Mouse (Mus musculus) MEL (cell line): ENCODE results near the gene Rbfox3. TPM values are rescaled to one million over a fixed set of nuclear protein-coding genes. Genes with fewer than 3 reads are reported as not detected.

Source experiments
- DNase-seq: peaks from one replicate; pipeline ENCODE4 v3.0.0; 2011; ENCODE audit warnings: low read depth, low spot score
- H3K27ac ChIP-seq: 2 replicates; pipeline ENCODE4 v1.5.1; 2012; ENCODE audit warnings: low read depth, mild to moderate bottlenecking, control low read depth, low read length, moderate library complexity; ENCODE audit not compliant: control insufficient read depth
- H3K27me3 ChIP-seq, 2 experiments: fragments of 150-350 bp in 1 of 2; sonication (generic) in 1 of 2; 2 replicates each; pipeline ENCODE4 v1.6.1; 2012; ENCODE audit warnings: low read length in 2 of 2, mild to moderate bottlenecking in 2 of 2, improper control_type of control experiment in 1 of 2, moderate library complexity in 1 of 2; ENCODE audit not compliant: insufficient read depth in 2 of 2, control insufficient read depth in 1 of 2
- H3K36me3 ChIP-seq, 2 experiments: 2 replicates each; pipeline ENCODE4 v1.6.1; 2012 to 2014; ENCODE audit warnings: low read length in 2 of 2, improper control_type of control experiment in 1 of 2, inconsistent platforms in 1 of 2, mild to moderate bottlenecking in 1 of 2; ENCODE audit not compliant: insufficient read depth in 2 of 2, control insufficient read depth in 1 of 2
- H3K4me1 ChIP-seq, 2 experiments: fragments of 150-350 bp in 1 of 2; sonication (generic) in 1 of 2; 2 replicates each; pipeline ENCODE4 v1.6.1; 2012; ENCODE audit warnings: low read length in 2 of 2, improper control_type of control experiment in 1 of 2, mild to moderate bottlenecking in 1 of 2; ENCODE audit not compliant: insufficient read depth in 2 of 2, control insufficient read depth in 1 of 2
- H3K4me3 ChIP-seq, 2 experiments: fragments of 150-350 bp in 1 of 2; sonication (generic) in 1 of 2; 2 replicates each; pipeline ENCODE4 v1.5.1; 2012; ENCODE audit warnings: low read depth in 2 of 2, low read length in 2 of 2, mild to moderate bottlenecking in 2 of 2, moderate library complexity in 2 of 2, control low read depth in 1 of 2, improper control_type of control experiment in 1 of 2; ENCODE audit not compliant: control insufficient read depth in 1 of 2, insufficient read depth in 1 of 2
- H3K79me2 ChIP-seq: 2 replicates; pipeline ENCODE4 v1.6.1; 2012; ENCODE audit warnings: mild to moderate bottlenecking, low read length, moderate library complexity; ENCODE audit not compliant: control insufficient read depth, poor library complexity, insufficient read depth
- H3K9ac ChIP-seq: 2 replicates; pipeline ENCODE4 v1.6.1; 2012; ENCODE audit warnings: low read depth, mild to moderate bottlenecking, control low read depth, low read length, moderate library complexity; ENCODE audit not compliant: control insufficient read depth, poor library complexity, severe bottlenecking
- H3K9me3 ChIP-seq: fragments of 150-350 bp; sonication (generic); replicated peaks from 2 replicates; pipeline ENCODE4 v1.6.1; 2012; ENCODE audit warnings: mild to moderate bottlenecking, low read length, improper control_type of control experiment, moderate library complexity; ENCODE audit not compliant: insufficient read depth
- BHLHE40 ChIP-seq: IDR thresholded peaks from 2 replicates; pipeline ENCODE4 v1.6.1; 2012; ENCODE audit warnings: low read depth, mild to moderate bottlenecking, inconsistent platforms, low read length, improper control_type of control experiment, borderline replicate concordance
- CHD1 ChIP-seq: IDR thresholded peaks from 2 replicates; pipeline ENCODE4 v1.6.1; 2012; ENCODE audit warnings: low read depth, mild to moderate bottlenecking, inconsistent platforms, low read length, improper control_type of control experiment
- EP300 ChIP-seq, 2 experiments: IDR thresholded peaks; 2 replicates each; pipeline ENCODE4 v1.6.1; 2011; ENCODE audit warnings: improper control_type of control experiment in 2 of 2, low read length in 2 of 2, low read depth in 1 of 2, mild to moderate bottlenecking in 1 of 2
- ETS1 ChIP-seq: IDR thresholded peaks from 2 replicates; pipeline ENCODE4 v1.6.1; 2012; ENCODE audit warnings: low read depth, mild to moderate bottlenecking, inconsistent platforms, low read length, improper control_type of control experiment, moderate library complexity
- KAT2A ChIP-seq: conservative IDR thresholded peaks from 2 replicates; pipeline ENCODE4 v1.6.1; 2012; ENCODE audit warnings: low read depth, low read length, improper control_type of control experiment, inconsistent platforms
- MAX ChIP-seq: IDR thresholded peaks from 2 replicates; pipeline ENCODE4 v1.6.1; 2011; ENCODE audit warnings: low read length, improper control_type of control experiment
- MEF2A ChIP-seq: IDR thresholded peaks from 2 replicates; pipeline ENCODE4 v1.6.1; 2014; ENCODE audit warnings: low read depth, mild to moderate bottlenecking, inconsistent platforms, low read length, improper control_type of control experiment; ENCODE audit not compliant: poor library complexity, insufficient replicate concordance, severe bottlenecking; ENCODE audit errors: extremely low read depth
- MXI1 ChIP-seq: IDR thresholded peaks from 2 replicates; pipeline ENCODE4 v1.6.1; 2011; ENCODE audit warnings: mild to moderate bottlenecking, low read depth, low read length, improper control_type of control experiment
- NELFE ChIP-seq: IDR thresholded peaks from 2 replicates; pipeline ENCODE4 v1.6.1; 2011; ENCODE audit warnings: low read depth, low read length, improper control_type of control experiment
- POLR2A ChIP-seq, 2 experiments: IDR thresholded peaks; 2 replicates each; pipeline ENCODE4 v1.6.1; 2011 to 2012; ENCODE audit warnings: low read length in 2 of 2, mild to moderate bottlenecking in 2 of 2, control low read depth in 1 of 2, improper control_type of control experiment in 1 of 2, low read depth in 1 of 2, moderate library complexity in 1 of 2; ENCODE audit not compliant: control insufficient read depth in 1 of 2, insufficient read depth in 1 of 2, poor library complexity in 1 of 2
- POLR2AphosphoS2 ChIP-seq: IDR thresholded peaks from 2 replicates; pipeline ENCODE4 v1.6.1; 2011; ENCODE audit warnings: low read length, improper control_type of control experiment
- POLR2AphosphoS5 ChIP-seq: IDR thresholded peaks from 2 replicates; pipeline ENCODE4 v1.6.1; 2012; ENCODE audit warnings: low read depth, borderline replicate concordance, mild to moderate bottlenecking, inconsistent platforms, low read length, moderate library complexity, mixed read lengths
- RAD21 ChIP-seq: IDR thresholded peaks from 2 replicates; pipeline ENCODE4 v1.6.1; 2011; ENCODE audit warnings: mild to moderate bottlenecking, low read depth, low read length, improper control_type of control experiment
- SIN3A ChIP-seq: IDR thresholded peaks from 2 replicates; pipeline ENCODE4 v1.6.1; 2012; ENCODE audit warnings: low read length, improper control_type of control experiment, inconsistent platforms
- SMC3 ChIP-seq: IDR thresholded peaks from 2 replicates; pipeline ENCODE4 v1.6.1; 2011; ENCODE audit warnings: low read depth, low read length, improper control_type of control experiment
- TAL1 ChIP-seq: IDR thresholded peaks from 2 replicates; pipeline ENCODE4 v1.6.1; 2012; ENCODE audit warnings: mild to moderate bottlenecking, inconsistent platforms, low read length, moderate library complexity, mixed read lengths
- TBP ChIP-seq: IDR thresholded peaks from 2 replicates; pipeline ENCODE4 v1.8.0; 2011; ENCODE audit warnings: low read depth, low read length, improper control_type of control experiment
- TCF12 ChIP-seq: IDR thresholded peaks from 2 replicates; pipeline ENCODE4 v1.6.1; 2014; ENCODE audit warnings: low read depth, mild to moderate bottlenecking, inconsistent platforms, low read length, improper control_type of control experiment, moderate library complexity
- UBTF ChIP-seq: IDR thresholded peaks from 2 replicates; pipeline ENCODE4 v1.6.1; 2012; ENCODE audit warnings: low read depth, mild to moderate bottlenecking, inconsistent platforms, low read length, improper control_type of control experiment, moderate library complexity, borderline replicate concordance; ENCODE audit not compliant: insufficient read depth
- USF1 ChIP-seq: IDR thresholded peaks from 2 replicates; pipeline ENCODE4 v1.6.1; 2014; ENCODE audit warnings: low read depth, mild to moderate bottlenecking, inconsistent platforms, low read length, improper control_type of control experiment, moderate library complexity
- USF2 ChIP-seq, 2 experiments: IDR thresholded peaks; 2 replicates each; pipeline ENCODE4 v1.6.1; 2011 to 2012; ENCODE audit warnings: improper control_type of control experiment in 2 of 2, low read length in 2 of 2, borderline replicate concordance in 1 of 2, inconsistent platforms in 1 of 2, low read depth in 1 of 2, mild to moderate bottlenecking in 1 of 2; ENCODE audit not compliant: insufficient read depth in 1 of 2
- ZC3H11A ChIP-seq: IDR thresholded peaks from 2 replicates; pipeline ENCODE4 v1.6.1; 2012; ENCODE audit warnings: low read depth, mild to moderate bottlenecking, inconsistent platforms, low read length, improper control_type of control experiment
- ZMIZ1 ChIP-seq: IDR thresholded peaks from 2 replicates; pipeline ENCODE4 v1.6.1; 2012; ENCODE audit warnings: low read depth, mild to moderate bottlenecking, inconsistent platforms, low read length, improper control_type of control experiment, moderate library complexity
- ZNF384 ChIP-seq: IDR thresholded peaks from 2 replicates; pipeline ENCODE4 v1.6.1; 2012; ENCODE audit warnings: low read depth, mild to moderate bottlenecking, inconsistent platforms, low read length, improper control_type of control experiment
- polyA plus RNA-seq, 2 experiments: library from polyadenylated mRNA; stranded (reverse) in 1 of 2; unstranded in 1 of 2; fragments of >175 nt in 1 of 2; fragments of >200 nt in 1 of 2; gene quantifications; 2 replicates each; pipeline versions ENCODE4 v1.2.1 to v1.2.4; 2012; ENCODE audit warnings: low replicate concordance in 2 of 2, low read depth in 1 of 2; ENCODE audit not compliant: insufficient read length in 2 of 2, insufficient read depth in 1 of 2, missing spikeins in 1 of 2
- total RNA-seq: library from RNA; depleted of rRNA; stranded (reverse); fragments of 300-350 nt; gene quantifications from 2 replicates; pipeline ENCODE4 v1.2.3, GENCODE M21; 2012

The Rbfox3 gene
- total and polyA plus RNA-seq, 3 experiments: not detected

- H3K27me3 ChIP-seq: no peaks in the 10 kb centered on the region; a peak in 1 of 4 replicates
- H3K27ac ChIP-seq: no peak overlapping the region
- DNase-seq: no peak
- H3K4me3 ChIP-seq: no peak overlapping the region
- H3K36me3 ChIP-seq: no peaks in the 10 kb centered on the region
- H3K79me2 ChIP-seq: no peaks in the 10 kb centered on the region
- TF ChIP-seq CHD1: no peak
- TF ChIP-seq POLR2A (IDR thresholded peaks at IDR 0.05; ENCODE audit: control insufficient read depth in 1 of 2, insufficient read depth in 1 of 2, low read depth in 1 of 2, low read length in 2 of 2, poor library complexity in 1 of 2): no peak
- no peaks in the 10 kb centered on the region for H3K9me3 ChIP-seq
- H3K9ac ChIP-seq: no peak overlapping the region
- H3K4me1 ChIP-seq: no peaks in the 10 kb centered on the region
Measured at GRCm38 (mm10) chr11:118731655-118732054, 179.7 kb downstream of the Rbfox3 start.

- no peak overlapping the region for H3K9ac ChIP-seq
- H3K27ac ChIP-seq: no peak overlapping the region
- DNase-seq: no peak
- TF ChIP-seq MEF2A (no peak), SIN3A (no peak), NELFE (no peak), ZNF384 (no peak), EP300 (IDR thresholded peaks at IDR 0.05; ENCODE audit: low read depth in 1 of 2, low read length in 2 of 2) (no peak), POLR2AphosphoS2 (no peak), KAT2A (no peak), POLR2A (IDR thresholded peaks at IDR 0.05; ENCODE audit: control insufficient read depth in 1 of 2, insufficient read depth in 1 of 2, low read depth in 1 of 2, low read length in 2 of 2, poor library complexity in 1 of 2) (no peak), TBP (no peak), USF2 (IDR thresholded peaks at IDR 0.05; ENCODE audit: borderline replicate concordance in 1 of 2, insufficient read depth in 1 of 2, low read depth in 1 of 2, low read length in 2 of 2) (no peak)
- no peaks in the 10 kb centered on the region for H3K4me1 ChIP-seq
- no peaks in the 10 kb centered on the region for H3K36me3 ChIP-seq
- no peak overlapping the region for H3K4me3 ChIP-seq
- no peaks in the 10 kb centered on the region for H3K9me3 ChIP-seq
- H3K27me3 ChIP-seq: no peaks in the 10 kb centered on the region; a peak in 1 of 4 replicates
- no peaks in the 10 kb centered on the region for H3K79me2 ChIP-seq
Measured at GRCm38 (mm10) chr11:118729373-118729772, 182.0 kb downstream of the Rbfox3 start.

GRCm38 (mm10) chr11:118728797-118729196, 182.6 kb downstream of the Rbfox3 start:
- H3K9ac ChIP-seq: no peak overlapping the region
- no peaks in the 10 kb centered on the region for H3K9me3 ChIP-seq
- no peaks in the 10 kb centered on the region for H3K79me2 ChIP-seq
- no peak overlapping the region for H3K4me3 ChIP-seq
- no peaks in the 10 kb centered on the region for H3K36me3 ChIP-seq
- H3K27ac ChIP-seq: no peak overlapping the region
- no peaks in the 10 kb centered on the region for H3K4me1 ChIP-seq
- TF ChIP-seq ZNF384 (no peak), USF1 (no peak), MXI1 (no peak), POLR2AphosphoS5 (no peak), MAX (no peak), POLR2A (IDR thresholded peaks at IDR 0.05; ENCODE audit: control insufficient read depth in 1 of 2, insufficient read depth in 1 of 2, low read depth in 1 of 2, low read length in 2 of 2, poor library complexity in 1 of 2) (no peak), UBTF (no peak), ZMIZ1 (no peak), BHLHE40 (no peak), TAL1 (no peak), ETS1 (no peak), RAD21 (no peak), USF2 (IDR thresholded peaks at IDR 0.05; ENCODE audit: borderline replicate concordance in 1 of 2, insufficient read depth in 1 of 2, low read depth in 1 of 2, low read length in 2 of 2) (no peak), EP300 (IDR thresholded peaks at IDR 0.05; ENCODE audit: low read depth in 1 of 2, low read length in 2 of 2) (no peak), POLR2AphosphoS2 (no peak), TCF12 (no peak), CHD1 (no peak), ZC3H11A (no peak), SMC3 (no peak)
- H3K27me3 ChIP-seq: no peaks in the 10 kb centered on the region; a peak in 1 of 4 replicates
- no peak for DNase-seq
